Mouse (Mus musculus): ENCODE data around the gene Bcl11b. TPM values are rescaled to one million over a fixed set of nuclear protein-coding genes. Genes with fewer than 3 reads are reported as not detected.

The Bcl11b gene
- total RNA-seq, 1 experiment from 2014 or later = 7.3 TPM

- no peak for ATAC-seq (ENCODE audit: extremely low read depth, insufficient number of reproducible peaks, low FRiP score, poor library complexity, severe bottlenecking)
These were observed 3.4 kb downstream of the Bcl11b start for GRCm38 (mm10) chr12:107999751-108000714.

- no peak for ATAC-seq (ENCODE audit: extremely low read depth, insufficient number of reproducible peaks, low FRiP score, poor library complexity, severe bottlenecking)
These were observed 4.7 kb downstream of the Bcl11b start for GRCm38 (mm10) chr12:107998746-107999145.

- ATAC-seq (ENCODE audit: extremely low read depth, insufficient number of reproducible peaks, low FRiP score, poor library complexity, severe bottlenecking) = no peak
These were observed 5.5 kb downstream of the Bcl11b start for GRCm38 (mm10) chr12:107997901-107998300.

- ATAC-seq (ENCODE audit: extremely low read depth, insufficient number of reproducible peaks, low FRiP score, poor library complexity, severe bottlenecking) = no peak
These were observed 6.2 kb downstream of the Bcl11b start for GRCm38 (mm10) chr12:107997241-107997640.

GRCm38 (mm10) chr12:107996773-107997172, 6.6 kb downstream of the Bcl11b start:
- ATAC-seq (ENCODE audit: extremely low read depth, insufficient number of reproducible peaks, low FRiP score, poor library complexity, severe bottlenecking) = no peak

- no peak for ATAC-seq (ENCODE audit: extremely low read depth, insufficient number of reproducible peaks, low FRiP score, poor library complexity, severe bottlenecking)
These were observed 7.2 kb downstream of the Bcl11b start for GRCm38 (mm10) chr12:107996216-107996615.

GRCm38 (mm10) chr12:107994421-107994820, 9.0 kb downstream of the Bcl11b start:
- no peak for ATAC-seq (ENCODE audit: extremely low read depth, insufficient number of reproducible peaks, low FRiP score, poor library complexity, severe bottlenecking)

GRCm38 (mm10) chr12:107993029-107993428, 10.4 kb downstream of the Bcl11b start:
- no peak for ATAC-seq (ENCODE audit: extremely low read depth, insufficient number of reproducible peaks, low FRiP score, poor library complexity, severe bottlenecking)

- no peak for ATAC-seq (ENCODE audit: extremely low read depth, insufficient number of reproducible peaks, low FRiP score, poor library complexity, severe bottlenecking)
These were observed 12.2 kb downstream of the Bcl11b start for GRCm38 (mm10) chr12:107991191-107991590.

GRCm38 (mm10) chr12:107983211-107983610, 20.2 kb downstream of the Bcl11b start:
- ATAC-seq (ENCODE audit: extremely low read depth, insufficient number of reproducible peaks, low FRiP score, poor library complexity, severe bottlenecking) = no peak

GRCm38 (mm10) chr12:107982306-107982705, 21.1 kb downstream of the Bcl11b start:
- no peak for ATAC-seq (ENCODE audit: extremely low read depth, insufficient number of reproducible peaks, low FRiP score, poor library complexity, severe bottlenecking)

- ATAC-seq (ENCODE audit: extremely low read depth, insufficient number of reproducible peaks, low FRiP score, poor library complexity, severe bottlenecking) = no peak
These were observed 22.2 kb downstream of the Bcl11b start for GRCm38 (mm10) chr12:107981231-107981630.

GRCm38 (mm10) chr12:107980261-107980961, 23.0 kb downstream of the Bcl11b start:
- ATAC-seq (ENCODE audit: extremely low read depth, insufficient number of reproducible peaks, low FRiP score, poor library complexity, severe bottlenecking) = no peak

GRCm38 (mm10) chr12:107979710-107980260, 23.6 kb downstream of the Bcl11b start:
- ATAC-seq (ENCODE audit: extremely low read depth, insufficient number of reproducible peaks, low FRiP score, poor library complexity, severe bottlenecking) = no peak

- no peak for ATAC-seq (ENCODE audit: extremely low read depth, insufficient number of reproducible peaks, low FRiP score, poor library complexity, severe bottlenecking)
These were observed 24.6 kb downstream of the Bcl11b start for GRCm38 (mm10) chr12:107978736-107979255.

- ATAC-seq (ENCODE audit: extremely low read depth, insufficient number of reproducible peaks, low FRiP score, poor library complexity, severe bottlenecking) = no peak
These were observed 25.3 kb downstream of the Bcl11b start for GRCm38 (mm10) chr12:107978063-107978462.

GRCm38 (mm10) chr12:107977534-107977933, 25.9 kb downstream of the Bcl11b start:
- ATAC-seq (ENCODE audit: extremely low read depth, insufficient number of reproducible peaks, low FRiP score, poor library complexity, severe bottlenecking) = no peak

GRCm38 (mm10) chr12:107977086-107977485, 26.3 kb downstream of the Bcl11b start:
- ATAC-seq (ENCODE audit: extremely low read depth, insufficient number of reproducible peaks, low FRiP score, poor library complexity, severe bottlenecking) = no peak

GRCm38 (mm10) chr12:107976571-107977001, 26.8 kb downstream of the Bcl11b start:
- ATAC-seq (ENCODE audit: extremely low read depth, insufficient number of reproducible peaks, low FRiP score, poor library complexity, severe bottlenecking) = no peak

All from neutrophil, adult 5-6 weeks (primary cell).